Mouse (Mus musculus): Measurements from ENCODE around the gene Lca5. TPM values are rescaled to one million over a fixed set of nuclear protein-coding genes. Genes with fewer than 3 reads are reported as not detected.

Gene Lca5
- total RNA-seq, 2 experiments from 2014 or later, result 1.2 to 1.8 TPM

DNA sequence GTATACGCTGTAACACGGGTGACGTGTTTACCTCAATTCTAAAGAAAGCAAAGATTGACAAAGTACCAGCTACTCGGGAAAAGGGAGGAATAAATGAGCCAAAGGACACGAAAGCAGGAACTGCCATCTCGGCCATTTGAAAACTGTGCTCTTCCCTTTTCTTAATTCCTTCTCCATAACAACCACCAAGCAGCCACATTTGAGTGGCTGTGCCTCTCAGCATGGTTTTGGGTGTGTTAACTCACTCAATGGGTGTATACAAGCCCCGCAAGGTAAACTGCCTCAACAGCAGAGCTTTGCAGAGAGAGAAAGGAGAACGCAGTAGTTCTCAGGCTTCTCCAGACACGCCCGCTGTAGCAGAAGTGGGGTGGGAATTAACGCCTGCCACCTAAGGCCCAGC lies 48.9 kb downstream of the Lca5 start:
- DNase-seq (ENCODE audit: low spot score), result no peak

DNA sequence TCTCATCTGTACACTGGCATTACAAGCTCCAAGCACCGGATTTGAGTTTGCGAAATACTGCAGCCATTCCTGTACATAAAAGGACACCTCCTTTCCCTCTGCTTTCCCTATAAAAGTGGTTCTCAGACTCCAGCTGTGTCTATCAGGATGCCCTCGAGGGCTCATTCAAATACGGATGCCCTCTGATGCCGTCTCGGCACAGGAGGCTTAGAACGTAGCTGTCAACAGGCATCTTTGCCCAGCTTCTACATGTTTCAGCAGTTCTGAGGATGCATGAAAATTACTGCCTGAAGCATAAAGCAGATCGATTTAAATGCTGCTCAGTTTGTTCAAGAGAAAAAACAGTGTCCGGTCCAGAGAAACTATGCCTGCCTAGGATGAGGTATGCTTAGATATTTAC lies 51.4 kb downstream of the Lca5 start:
- no peak for DNase-seq (ENCODE audit: low spot score)

DNA sequence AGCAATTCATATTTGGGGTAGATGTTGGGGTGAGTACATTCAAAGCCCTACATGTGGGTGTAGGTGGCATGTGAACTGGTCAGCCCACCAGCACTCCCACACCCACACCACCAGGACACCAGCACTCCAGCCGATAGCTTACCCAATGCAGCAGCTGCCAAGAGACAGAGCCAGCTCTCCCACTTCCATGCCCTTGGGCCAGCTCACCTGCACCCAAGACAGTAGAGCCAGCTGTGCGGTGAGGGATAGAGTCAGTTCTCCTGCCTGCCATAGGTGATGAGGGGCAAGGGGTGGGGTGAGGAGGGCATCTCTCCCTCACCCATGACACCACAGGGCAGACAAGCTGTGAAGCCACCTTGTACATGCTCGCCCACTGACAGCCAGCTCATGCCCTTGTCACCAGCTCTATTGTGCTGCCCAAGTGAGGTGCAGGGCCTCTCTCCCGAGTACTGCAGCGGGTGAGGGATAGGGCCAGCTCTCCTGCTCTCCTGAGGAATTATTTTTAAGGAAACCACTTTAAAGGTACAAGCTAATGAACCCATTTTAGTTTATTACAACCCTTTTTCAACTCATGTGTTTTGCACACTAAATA lies 54.6 kb downstream of the Lca5 start:
- DNase-seq (ENCODE audit: low spot score), result no peak

DNA sequence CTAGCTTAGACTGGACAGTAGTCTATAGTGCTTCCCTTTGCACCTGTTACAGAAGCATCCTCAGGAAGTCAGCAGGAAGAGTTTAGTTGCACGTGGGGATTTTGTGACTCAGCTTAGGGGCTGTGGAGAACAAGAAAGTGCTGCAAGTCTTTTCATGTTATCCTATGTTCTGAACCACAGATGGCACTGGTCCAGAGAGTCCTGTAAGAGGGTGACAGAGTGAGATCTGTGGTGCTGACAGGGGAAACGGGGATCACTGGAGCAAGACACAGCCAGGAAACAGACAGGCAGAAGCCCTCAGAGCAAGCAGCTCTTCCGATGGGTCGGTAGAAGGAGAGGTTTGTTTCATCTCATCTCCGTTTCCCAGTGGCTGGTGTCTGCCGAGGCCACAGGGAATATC lies 55.6 kb downstream of the Lca5 start:
- no peak for DNase-seq (ENCODE audit: low spot score)

DNA sequence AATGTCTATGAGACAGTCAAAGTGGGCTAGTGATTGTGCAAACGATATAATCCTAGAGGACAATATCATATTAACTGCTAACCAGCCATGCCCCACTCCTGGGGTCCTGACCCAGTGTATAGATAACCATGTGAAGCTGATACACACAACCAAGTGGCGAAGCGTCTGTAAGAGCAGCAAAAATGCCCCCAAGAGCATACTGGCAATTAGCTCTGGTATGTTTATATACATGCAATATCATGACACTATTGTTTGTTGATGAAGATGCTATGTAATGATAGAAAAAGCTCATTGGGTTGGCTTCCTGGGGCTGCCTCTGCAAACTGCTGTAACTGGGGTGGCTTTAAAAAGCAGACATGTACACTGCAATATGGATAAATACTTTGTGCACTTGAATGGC lies 57.7 kb downstream of the Lca5 start:
- no peak for DNase-seq (ENCODE audit: low spot score)

DNA sequence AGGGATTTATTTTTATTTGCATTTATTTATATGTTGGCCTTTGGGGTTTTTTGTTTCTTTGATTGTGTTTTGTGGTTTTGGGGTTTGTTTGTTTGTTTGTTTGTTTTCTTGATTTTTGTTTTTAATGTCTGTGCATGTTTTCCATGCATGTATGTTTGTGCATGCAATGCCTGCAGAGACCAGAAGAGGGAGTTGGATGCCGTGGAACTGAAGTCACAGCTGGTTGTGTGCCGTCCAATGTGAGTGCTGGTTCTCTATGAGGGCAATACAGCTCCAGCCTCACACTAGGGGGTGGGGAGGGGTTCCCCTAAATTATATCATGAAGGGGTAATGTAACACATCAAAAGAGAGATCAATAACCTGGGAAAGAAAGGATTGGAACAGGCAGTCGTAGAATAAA lies 58.2 kb downstream of the Lca5 start:
- DNase-seq (ENCODE audit: low spot score), result no peak

DNA sequence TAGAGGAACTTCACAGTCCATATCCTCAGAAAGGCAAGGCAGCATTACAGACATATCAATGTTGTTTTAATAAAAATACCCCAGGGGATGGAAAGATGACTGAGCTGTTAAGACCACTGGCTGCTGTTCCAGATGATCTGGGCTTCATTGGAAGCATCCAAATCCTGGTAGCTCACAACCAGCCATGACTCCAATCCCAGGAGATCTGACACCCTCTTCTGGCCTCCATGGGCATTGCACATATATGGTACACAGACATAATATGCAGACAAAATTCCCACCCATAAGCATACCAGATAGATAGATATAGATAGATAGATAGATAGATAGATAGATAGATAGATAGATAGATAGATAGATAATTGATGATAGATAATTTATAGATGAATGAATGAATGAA lies 59.6 kb downstream of the Lca5 start:
- DNase-seq (ENCODE audit: low spot score), result no peak

DNA sequence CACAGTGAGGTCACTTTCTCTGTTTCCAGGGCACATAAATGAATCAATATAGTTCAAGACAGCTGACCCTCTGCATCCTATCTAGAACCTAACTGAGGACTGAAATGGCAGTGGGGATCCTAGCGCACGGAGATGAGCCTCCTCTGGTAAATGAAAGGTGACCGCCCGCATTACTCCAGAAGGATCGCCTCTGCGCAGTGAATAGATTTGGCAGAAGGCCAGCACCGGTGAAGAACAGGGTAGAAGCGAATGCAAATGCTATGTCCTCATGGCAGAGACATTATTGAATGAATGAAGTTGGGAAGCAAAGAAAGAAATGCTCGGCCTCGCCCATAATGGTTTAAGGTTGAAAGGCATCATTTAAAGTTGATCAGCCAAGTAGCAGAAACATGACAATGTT lies 61.3 kb downstream of the Lca5 start:
- DNase-seq (ENCODE audit: low spot score), result no peak

DNA sequence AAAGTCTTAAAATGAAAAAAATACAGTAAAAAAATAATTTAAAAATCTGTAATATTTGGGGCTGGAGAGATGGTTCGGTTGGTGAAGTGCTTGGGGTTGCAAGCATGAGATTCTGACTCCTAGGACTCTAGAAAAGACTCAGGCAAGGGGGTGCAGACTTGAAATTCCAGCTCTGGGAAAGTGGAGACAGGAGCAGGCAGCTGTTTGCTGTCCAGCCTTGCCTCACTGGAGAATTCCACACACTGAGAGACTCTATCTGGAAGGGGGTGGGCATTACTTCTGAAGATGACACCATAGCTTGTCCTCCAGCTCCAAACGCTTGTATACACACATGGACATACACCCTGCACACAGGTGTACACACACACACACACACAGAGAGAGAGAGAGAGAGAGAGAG lies 63.8 kb downstream of the Lca5 start:
- no peak for DNase-seq (ENCODE audit: low spot score)

DNA sequence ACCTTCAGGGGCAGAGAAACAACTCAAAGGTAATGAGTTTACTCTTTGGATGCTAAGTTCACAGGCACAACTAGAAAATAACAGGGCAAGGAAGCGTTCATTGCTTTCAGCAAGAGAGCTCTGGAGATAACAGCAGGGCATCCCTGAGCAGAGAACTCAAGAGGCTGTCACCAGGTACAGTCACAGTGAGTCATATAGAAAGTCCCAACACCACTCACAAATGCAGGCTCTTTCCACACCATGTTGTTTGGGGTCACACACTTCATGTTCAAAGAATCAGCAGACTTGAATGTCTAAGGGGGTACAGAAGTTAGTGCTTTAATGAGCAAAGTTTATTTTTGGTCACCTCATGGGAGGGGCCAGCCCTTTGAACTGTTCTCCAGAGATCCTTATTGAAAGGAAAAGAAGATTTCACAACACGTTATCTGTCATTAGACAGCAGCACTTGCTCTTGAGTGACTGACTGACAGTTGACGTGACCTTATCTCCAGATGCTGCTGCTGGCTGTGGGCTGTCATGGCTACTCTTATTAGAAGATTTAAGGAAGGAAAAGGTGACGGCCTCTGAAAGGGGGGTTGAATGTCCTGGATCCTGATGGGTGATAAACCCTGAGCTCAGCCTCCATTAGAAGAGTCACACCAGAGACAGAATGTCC lies 65.3 kb downstream of the Lca5 start:
- DNase-seq (ENCODE audit: low spot score), result no peak

DNA sequence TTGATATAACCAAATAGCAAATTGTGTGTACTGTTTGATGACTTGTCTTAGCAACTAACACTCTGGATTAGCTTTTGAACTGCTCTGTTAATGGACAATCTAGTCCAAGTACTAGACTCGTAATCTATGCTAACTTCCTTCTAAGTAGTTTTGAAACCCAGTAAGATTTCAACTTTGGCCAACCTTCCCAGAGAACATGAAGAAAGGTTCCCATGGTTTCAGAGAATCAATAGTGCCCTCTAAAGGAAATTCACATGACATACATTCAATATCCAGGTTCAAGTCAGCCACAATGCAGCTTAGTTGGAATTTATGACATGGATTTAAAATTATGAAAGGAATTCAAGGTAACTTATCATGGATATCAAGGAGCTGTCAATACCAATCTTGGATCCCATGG lies 70.0 kb downstream of the Lca5 start:
- DNase-seq (ENCODE audit: low spot score), result no peak

DNA sequence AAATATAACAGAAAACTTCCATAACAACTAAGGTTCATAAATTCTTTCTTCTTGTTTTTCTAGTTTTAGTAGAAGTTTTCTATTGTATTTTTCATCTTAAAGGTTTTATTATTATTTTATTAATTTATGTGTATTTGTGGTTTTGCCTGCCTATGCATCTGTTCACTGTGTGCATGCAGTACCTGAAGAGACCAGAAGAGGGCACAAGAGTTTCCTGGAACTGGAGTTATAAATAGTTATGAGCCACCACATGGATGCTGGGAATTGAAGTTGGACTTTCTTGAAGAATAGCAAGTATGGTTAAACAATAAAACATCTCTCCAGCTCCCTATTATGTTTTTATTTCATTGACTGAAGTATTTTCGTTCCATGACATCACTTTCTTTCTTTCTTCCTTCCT lies 72.7 kb downstream of the Lca5 start:
- DNase-seq (ENCODE audit: low spot score), result no peak

DNA sequence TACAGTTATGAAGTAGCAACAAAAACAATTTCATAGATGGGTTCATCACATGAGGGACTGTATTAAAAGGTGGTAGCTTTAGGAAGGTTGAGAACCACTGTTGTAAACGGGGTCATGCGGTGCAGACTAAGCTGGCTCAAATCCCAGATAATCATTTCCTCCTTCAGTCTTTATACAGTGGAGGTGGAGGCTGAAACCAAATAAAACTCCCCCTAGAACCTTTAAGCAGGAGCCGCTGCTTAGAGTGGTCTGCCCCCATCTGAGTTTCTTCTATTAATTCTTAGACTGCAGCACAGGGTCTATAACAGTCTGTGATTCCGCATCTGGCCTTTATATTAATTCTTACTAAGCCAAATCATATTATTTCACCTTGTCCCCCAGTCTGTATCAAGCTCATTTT lies 85.1 kb downstream of the Lca5 start:
- DNase-seq (ENCODE audit: low spot score), result no peak

DNA sequence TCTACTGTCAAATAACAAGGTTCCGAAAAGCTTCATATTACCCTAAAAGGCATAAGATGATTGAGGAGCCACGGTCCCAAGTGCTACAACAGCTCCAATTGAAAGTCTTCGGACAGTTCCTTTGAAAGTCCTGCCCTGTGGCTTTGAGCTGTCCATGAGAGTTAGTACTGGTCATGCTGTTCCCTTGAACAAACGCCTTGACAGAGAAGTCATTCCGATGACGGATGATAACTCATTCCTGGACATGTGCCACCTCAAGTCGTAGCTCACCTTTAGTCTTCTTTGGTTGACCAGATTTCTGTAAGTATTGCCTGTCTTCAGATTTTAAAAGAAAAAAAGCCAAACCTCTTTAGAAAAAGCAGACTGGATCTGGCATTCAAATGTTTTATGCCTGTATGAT lies 87.6 kb downstream of the Lca5 start:
- no peak for DNase-seq (ENCODE audit: low spot score)

DNA sequence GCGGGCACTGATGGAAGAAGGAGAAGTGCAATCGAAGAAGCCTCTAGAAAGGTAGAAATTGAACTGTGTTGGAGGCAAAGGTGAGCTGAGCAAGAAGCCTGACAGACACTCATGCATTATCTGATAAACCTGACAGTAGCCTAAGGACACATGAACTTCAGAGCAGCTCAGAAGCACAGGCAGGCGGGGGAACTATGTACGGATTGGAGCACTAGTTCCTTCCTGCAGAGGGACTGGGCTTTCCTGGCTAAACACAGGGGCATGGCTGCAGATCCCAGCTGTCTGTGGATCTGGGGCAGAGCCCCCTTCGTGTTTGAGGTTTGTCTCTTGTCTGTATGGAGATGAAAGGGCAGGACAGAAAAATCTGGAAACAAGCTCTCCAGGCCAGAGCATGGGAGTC lies 89.8 kb downstream of the Lca5 start:
- DNase-seq (ENCODE audit: low spot score), result no peak

DNA sequence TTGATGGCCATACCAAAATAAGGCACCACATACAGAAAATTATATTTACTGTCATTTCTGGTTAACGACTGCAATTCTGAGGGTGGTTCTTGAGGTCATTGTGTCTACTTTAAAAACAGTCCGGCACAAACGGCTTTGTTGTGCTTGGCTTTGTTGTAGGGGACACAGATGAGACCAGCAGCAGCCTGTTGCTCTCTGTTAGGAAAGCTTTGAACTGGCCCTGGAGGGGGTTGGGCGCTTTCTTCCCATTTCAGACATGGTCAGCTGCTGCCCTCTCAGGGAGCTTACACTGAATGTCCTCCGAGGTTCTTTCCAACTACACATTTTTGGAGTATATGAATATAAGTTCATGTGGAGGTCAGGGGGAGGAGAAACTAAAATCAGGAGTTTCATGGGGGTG lies 90.3 kb downstream of the Lca5 start:
- DNase-seq (ENCODE audit: low spot score), result peak; percentile 14

DNA sequence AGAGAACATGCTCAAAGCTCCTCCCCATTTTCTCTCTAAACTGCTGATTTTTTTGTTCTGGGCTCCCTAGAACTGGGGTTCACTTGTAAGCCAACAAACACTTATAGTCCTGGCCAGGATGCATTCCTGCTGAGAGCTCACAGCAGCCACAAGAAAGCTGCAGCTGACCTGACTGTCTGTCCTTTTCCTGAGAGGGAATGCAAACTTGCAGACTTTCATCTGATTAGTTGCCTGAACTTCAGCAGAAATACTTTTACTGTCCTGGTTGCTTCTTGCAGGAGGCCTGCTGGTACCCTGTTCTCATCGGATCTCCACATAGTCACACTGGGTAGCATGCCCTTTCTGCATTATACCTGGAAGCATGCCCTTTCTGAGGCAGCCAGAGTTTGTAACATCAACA lies 91.0 kb downstream of the Lca5 start:
- no peak for DNase-seq (ENCODE audit: low spot score)

DNA sequence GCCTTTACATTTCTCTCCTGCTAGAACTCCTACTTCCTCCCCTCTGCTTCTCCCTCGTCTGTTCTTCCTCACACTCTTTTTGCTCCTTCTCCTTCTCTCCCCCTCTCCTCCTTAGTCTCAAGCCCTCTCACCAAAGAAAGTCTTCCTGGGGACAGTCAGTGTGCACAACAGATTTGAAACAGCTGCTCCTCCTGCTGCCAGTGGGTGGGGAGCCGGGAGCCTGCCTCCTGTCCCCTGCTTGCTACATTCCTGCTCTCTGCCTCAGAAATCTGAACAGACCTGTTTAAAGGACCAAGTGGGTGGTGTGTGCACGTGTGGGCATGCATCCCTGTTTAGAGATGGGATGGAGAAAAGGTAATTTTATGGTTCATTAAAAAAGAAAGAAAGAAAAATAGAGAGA lies 91.4 kb downstream of the Lca5 start:
- no peak for DNase-seq (ENCODE audit: low spot score)

DNA sequence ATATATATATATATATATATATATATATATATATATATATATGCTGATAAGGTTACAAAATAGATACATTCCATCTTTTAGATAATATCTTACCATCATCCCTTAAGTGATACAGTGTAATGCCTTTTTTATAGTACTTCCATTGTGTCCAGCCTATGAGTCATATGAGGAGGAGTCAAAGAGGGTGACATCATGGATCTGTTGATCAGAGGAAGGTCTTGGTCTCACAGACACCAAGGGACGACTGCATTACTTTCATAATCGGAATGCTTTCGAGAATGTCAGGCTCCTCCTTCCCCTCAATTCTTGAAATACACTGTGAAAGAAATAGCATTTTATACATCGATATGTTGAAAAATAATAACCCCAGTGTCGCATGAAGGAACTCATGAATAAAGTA lies 93.4 kb downstream of the Lca5 start:
- no peak for DNase-seq (ENCODE audit: low spot score)

DNA sequence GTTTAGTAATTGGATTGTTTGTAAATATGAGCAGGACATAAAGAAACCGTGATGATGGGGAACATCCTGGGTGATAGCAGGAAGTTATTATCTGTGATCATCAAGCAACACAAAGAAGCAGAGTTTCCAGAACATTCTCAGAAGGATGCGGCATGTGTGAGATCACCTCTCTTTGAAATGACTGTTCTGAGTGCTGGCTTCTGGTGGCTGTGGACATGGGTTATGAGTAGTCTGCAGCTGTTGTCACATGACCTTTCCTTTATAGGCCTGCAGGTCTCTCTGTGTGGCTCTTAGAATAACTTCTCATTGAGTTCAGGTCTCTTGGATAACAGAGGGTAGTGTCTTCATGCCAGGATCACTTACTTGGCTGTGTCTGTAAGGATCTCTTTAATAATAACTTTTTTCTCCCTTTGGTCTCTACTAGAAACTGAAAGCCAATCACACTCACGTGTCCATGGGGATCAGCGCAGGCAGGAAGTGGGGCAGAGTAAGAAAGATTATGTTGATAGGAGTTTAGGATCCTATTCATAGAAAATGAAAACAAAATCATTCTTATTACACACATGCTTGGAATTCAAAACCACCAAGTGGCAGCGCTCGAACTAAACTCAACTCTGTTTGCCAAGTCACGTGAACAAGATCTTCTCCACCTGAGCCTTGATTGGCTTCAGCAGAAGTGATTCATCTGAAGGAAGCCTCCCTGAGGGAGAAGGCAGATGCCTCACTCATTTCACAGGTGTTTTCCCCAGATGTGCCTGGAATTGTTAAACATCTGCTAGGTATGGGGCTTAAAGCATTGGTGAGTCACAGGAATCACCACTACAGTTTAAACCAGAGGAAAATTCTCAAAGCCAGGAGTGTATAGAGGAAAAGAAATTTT lies 98.2 kb downstream of the Lca5 start:
- no peak for DNase-seq (ENCODE audit: low spot score)
